Mouse (Mus musculus): ENCODE measurements around the gene Vmn1r77.
"Not testable (repeated sequence)": the region's sequence is repeated elsewhere in the genome, so short reads cannot be mapped to it uniquely, and the experiment has no call there.

The Vmn1r77 gene

DNA sequence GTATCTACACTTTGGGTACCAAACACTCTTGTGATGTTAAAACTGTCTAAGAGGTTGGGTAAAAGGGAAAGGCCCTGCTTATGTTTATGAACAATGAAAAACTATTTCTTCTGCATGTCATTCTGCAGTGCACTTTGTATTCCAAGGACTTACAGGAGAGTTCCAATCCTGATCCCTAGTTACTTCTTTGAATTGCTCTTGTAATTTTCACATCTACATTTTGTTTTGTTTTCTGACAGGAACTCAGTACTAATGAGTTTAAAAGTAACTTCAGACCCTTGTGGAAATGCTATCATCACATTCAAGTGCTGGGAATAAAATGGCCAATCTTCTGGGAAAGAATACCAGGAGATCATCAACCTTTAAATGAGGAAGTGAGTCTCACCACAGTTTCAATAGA, at the start of gene Vmn1r77:
Vmn1r77 (plus strand) TSS at position 301 of the 400 bp plus-strand sequence.
- not testable (repeated sequence) for DNase-seq (ENCODE audit: low spot score)

DNA sequence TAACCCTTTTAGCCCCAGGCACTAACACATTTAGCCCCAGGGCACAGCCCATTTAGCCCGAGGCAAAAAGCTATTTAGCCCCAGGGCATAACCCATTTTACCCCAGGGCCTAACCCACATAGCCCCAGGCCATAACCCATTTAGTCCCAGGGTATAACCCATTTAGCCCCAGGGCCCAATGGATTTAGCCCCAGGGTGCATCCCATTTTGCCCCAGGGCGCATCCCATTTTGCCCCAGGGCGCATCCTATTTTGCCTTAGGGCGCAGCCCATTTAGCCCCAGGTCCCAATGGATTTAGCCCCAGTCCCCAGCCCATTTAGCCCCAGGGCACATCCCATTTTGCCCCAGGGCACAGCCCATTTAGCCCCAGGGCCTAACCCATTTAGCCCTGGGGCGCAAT, 25.1 kb upstream of the Vmn1r77 start:
- DNase-seq (ENCODE audit: low spot score), result not testable (repeated sequence)

DNA sequence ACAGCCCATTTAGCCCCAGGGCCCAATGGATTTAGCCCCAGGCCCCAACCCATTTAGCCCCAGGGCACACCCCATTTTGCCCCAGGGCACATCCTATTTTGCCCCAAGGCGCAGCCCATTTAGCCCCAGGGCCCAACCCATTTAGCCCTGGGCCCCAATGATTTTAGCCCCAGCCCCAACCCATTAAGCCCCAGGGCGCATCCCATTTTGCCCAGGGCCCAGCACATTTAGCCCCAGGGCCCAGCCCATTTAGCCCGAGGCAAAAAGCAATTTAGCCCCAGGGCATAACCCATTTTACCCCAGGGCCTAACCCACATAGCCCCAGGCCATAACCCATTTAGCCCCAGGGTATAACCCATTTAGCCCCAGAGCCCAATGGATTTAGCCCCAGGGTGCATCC, 24.2 kb upstream of the Vmn1r77 start:
- DNase-seq (ENCODE audit: low spot score), result not testable (repeated sequence)

DNA sequence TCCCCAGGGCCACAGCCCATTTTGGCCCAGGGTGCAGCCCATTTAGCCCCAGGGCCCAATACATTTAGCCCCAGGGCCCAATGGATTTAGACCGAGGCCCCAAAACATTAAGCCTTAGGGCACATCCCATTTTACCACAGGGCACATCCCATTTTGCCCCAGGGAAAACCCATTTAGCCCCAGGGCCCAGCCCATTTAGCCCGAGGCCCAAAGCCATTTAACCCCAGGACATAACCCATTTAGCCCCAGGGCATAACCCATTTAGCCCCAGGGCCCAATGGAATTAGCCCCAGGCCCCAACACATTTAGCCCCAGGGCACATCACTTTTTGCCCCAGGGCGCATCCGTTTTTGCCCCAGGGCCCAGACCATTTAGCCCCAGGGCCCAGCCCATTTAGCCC, 23.4 kb upstream of the Vmn1r77 start:
- DNase-seq (ENCODE audit: low spot score), result no peak

DNA sequence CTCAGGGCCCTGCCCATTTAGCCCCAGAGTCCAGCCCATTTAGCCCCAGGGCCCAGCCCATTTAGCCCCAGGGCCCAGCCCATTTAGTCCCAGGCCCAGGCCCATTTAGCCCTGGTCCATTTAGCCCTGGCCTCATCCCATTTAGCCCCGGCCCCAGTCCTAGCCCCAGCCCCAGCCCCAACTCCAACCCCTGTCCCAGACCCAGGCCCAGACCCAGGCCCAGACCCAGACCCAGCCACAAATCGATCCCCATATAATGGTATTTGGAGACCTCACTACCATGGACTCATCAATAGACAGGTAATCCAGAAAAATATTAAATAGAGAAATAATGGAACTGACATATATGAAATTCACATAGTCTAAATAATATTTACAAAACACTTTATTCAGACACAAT, 18.7 kb upstream of the Vmn1r77 start:
- DNase-seq (ENCODE audit: low spot score), result not testable (repeated sequence)

DNA sequence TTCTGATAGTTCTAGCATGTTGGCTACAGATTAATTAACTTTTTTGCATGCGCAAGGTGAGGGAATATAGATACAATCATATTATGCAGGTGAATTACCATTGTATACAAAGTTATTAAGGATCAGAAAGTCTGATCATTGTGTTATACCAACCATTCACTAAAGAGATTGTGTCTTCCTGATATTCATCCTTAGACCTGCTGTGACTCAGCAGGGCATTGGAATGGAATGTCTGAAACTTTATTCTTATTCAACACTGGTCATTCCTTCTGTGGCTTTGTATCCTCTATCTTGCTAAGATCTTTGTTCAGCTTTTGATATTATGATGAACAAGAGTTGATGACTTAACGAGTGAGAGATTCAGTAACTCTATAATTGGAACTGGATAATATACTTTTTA, 4.1 kb downstream of the Vmn1r77 start:
- no peak for DNase-seq (ENCODE audit: low spot score)
